Mouse (Mus musculus) heart, postnatal 0 days (tissue): ENCODE measurements around the gene Agr3.

ENCODE experiments used
- CTCF ChIP-seq: IDR thresholded peaks from 2 replicates; pipeline ENCODE4 v1.5.1; 2016; ENCODE audit warnings: antibody characterized with exemption, control low read depth, low read depth
- EP300 ChIP-seq: IDR thresholded peaks from 2 replicates; pipeline ENCODE4 v1.6.1; 2016; ENCODE audit warnings: antibody characterized with exemption, low read depth

- TF ChIP-seq CTCF (no peak), EP300 (no peak)
These were observed 67.3 kb downstream of the Agr3 start, which contains the start of gene Agr2 for GRCm38 (mm10) chr12:35992711-35993110.
